Mouse (Mus musculus) intestine, embryonic 16.5 days (tissue): ENCODE results near the gene Sh3rf3. TPM values are rescaled to one million over a fixed set of nuclear protein-coding genes. Genes with fewer than 3 reads are reported as not detected.

Experiments
- ATAC-seq: fragments of 200-750 bp; cut with Nextera tagmentation; 2 replicates; pipeline ENCODE4 v1.8.0; 2017; ENCODE audit warnings: moderate TSS enrichment, moderate library complexity
- H3K27ac ChIP-seq: fragments of 300-500 bp; sonication (generic); 2 replicates; pipeline ENCODE4 v1.5.1; 2014; ENCODE audit warnings: mild to moderate bottlenecking, low read length
- H3K27me3 ChIP-seq: fragments of 300-500 bp; sonication (generic); replicated peaks from 2 replicates; pipeline ENCODE4 v1.6.1; 2014; ENCODE audit warnings: low read length, control low read depth, mixed read lengths; ENCODE audit not compliant: control insufficient read depth, insufficient read depth
- H3K36me3 ChIP-seq: fragments of 300-500 bp; sonication (generic); 2 replicates; pipeline ENCODE4 v1.6.1; 2014; ENCODE audit warnings: low read length, control low read depth; ENCODE audit not compliant: control insufficient read depth, insufficient read depth
- H3K4me1 ChIP-seq: fragments of 300-500 bp; sonication (generic); 2 replicates; pipeline ENCODE4 v1.6.1; 2014; ENCODE audit warnings: low read length, control low read depth, mixed read lengths; ENCODE audit not compliant: control insufficient read depth, insufficient read depth
- H3K4me2 ChIP-seq: fragments of 300-500 bp; sonication (generic); 2 replicates; pipeline ENCODE4 v1.6.1; 2014; ENCODE audit warnings: low read depth, low read length, control low read depth
- H3K4me3 ChIP-seq: fragments of 300-500 bp; sonication (generic); 2 replicates; pipeline ENCODE4 v1.5.1; 2014; ENCODE audit warnings: mild to moderate bottlenecking, low read length
- H3K9ac ChIP-seq: fragments of 300-500 bp; sonication (generic); 2 replicates; pipeline ENCODE4 v1.6.1; 2014; ENCODE audit warnings: low read depth, low read length
- H3K9me3 ChIP-seq: fragments of 300-500 bp; sonication (generic); 2 replicates; pipeline ENCODE4 v1.6.1; 2016; ENCODE audit warnings: low read length, control low read depth; ENCODE audit not compliant: control insufficient read depth
- WGBS: fragments of 180-500 bp; shearing (Covaris S2); extraction: QIAGEN DNeasy Blood & Tissue Kit; methylation state at CpG from one replicate; pipeline ENCODE4 v1.1.7; 2014; 5-methylcytosine and 5-hydroxymethylcytosine counted together
- polyA plus RNA-seq: library from polyadenylated mRNA; unstranded; fragments of >200 nt; fragmentation: Nextera tagmentation; extraction: Ambion mirVana; gene quantifications from 2 replicates; pipeline ENCODE4 v1.2.1, GENCODE M21; 2015

The Sh3rf3 gene
- polyA plus RNA-seq, 1 experiment from 2014 or later = 0.12 TPM

DNA sequence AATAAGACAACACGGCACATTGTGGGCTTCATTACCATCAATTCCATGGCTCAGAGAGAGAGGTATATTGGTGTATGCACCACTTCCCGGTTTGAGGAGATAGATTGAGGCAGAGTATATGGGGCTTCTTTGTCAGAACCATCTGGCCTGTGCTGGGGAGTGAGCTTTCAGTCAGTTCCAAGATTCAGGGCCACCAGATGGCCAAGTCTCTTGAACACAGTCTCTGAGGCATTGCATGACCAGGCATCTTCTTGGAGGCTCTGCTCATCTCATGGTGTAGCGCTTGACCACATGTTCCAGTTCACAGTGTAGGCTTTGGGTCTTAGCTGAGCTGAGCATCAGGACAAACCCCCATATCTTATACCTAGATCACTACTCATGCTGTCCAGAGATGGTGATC, 28.8 kb downstream of the Sh3rf3 start:
- H3K9ac ChIP-seq = no peak overlapping the region
- H3K27ac ChIP-seq = no peak overlapping the region
- no peak for ATAC-seq
- no peaks in the 10 kb centered on the region for H3K36me3 ChIP-seq
- no peaks in the 10 kb centered on the region for H3K9me3 ChIP-seq
- no peak overlapping the region for H3K4me2 ChIP-seq
- 92% methylated on average over 3 of the region's 3 CpGs for WGBS
- no peaks in the 10 kb centered on the region for H3K4me1 ChIP-seq
- no peak overlapping the region for H3K4me3 ChIP-seq
- H3K27me3 ChIP-seq = no peaks in the 10 kb centered on the region

DNA sequence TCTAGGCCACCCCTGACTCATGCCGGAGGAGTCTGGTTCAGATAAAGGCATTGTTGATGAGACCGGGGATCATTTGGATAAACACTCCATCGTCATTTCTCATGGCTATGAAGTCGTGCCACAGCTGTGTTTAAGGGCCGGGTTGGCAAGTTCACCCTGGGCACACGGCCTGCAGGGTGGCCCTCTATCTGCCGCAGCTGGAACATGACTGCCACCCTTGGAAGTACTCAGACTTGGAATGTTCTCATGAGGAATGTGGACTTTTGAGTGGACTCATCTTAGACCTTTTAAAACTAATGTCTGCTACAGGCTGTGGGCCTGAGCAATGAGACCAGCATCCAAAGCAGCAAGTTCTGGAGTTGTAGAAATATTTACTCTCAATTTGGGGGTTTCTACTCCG, 29.9 kb downstream of the Sh3rf3 start:
- H3K27me3 ChIP-seq = no peaks in the 10 kb centered on the region
- WGBS = 75% methylated on average over 8 of the region's 8 CpGs
- ATAC-seq = no peak
- no peaks in the 10 kb centered on the region for H3K9me3 ChIP-seq
- no peak overlapping the region for H3K4me2 ChIP-seq
- no peaks in the 10 kb centered on the region for H3K36me3 ChIP-seq
- no peak overlapping the region for H3K9ac ChIP-seq
- H3K4me1 ChIP-seq = no peaks in the 10 kb centered on the region
- H3K27ac ChIP-seq = no peak overlapping the region
- H3K4me3 ChIP-seq = no peak overlapping the region

DNA sequence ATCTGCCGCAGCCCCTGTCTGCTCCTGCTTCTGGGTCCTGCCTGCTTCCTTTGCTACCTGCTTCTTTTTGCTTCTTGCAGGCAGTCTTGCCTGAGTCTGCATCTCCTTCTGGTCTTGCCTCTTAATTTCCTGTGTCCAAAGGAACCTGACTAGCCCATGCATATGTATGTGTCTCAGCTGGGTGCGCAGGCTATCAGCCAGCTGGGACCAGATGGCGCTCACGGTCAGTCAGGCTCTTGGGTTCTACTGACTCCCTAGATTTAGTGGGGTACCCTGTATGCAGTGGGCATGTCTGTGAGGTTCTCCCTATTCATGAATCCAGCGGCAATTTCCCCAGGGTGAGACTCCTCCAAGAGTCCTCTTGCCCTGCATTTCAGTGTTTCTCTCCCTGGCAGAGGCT, 35.0 kb downstream of the Sh3rf3 start:
- Histone ChIP-seq H3K27ac (no peak overlapping the region), H3K27me3 (no peaks in the 10 kb centered on the region), H3K9ac (no peak overlapping the region), H3K4me2 (no peak overlapping the region), H3K4me3 (no peak overlapping the region), H3K36me3 (no peaks in the 10 kb centered on the region), H3K9me3 (no peaks in the 10 kb centered on the region), H3K4me1 (no peaks in the 10 kb centered on the region)
- 67% methylated on average over 5 of the region's 5 CpGs for WGBS
- no peak for ATAC-seq

DNA sequence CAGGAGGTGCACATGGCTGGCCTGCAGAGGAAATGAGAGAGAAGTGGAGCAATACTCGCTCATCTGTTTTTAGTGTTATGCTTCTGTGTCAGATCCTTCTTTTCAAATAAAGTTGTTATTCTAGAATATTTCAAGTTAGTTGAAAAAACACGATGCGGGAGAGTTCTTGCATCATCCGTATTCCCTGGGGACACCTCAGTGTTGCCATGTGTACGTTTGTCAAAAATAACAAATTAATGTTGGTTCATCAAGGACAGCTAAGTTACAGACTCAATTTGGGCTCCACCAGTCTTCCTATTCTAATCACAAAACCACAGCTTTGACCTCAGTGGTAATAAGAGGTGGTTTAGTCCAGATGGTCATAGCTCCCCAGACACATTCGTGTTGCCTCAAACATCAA, 35.4 kb downstream of the Sh3rf3 start:
- Histone ChIP-seq H3K9ac (no peak overlapping the region), H3K4me3 (no peak overlapping the region), H3K9me3 (no peaks in the 10 kb centered on the region), H3K36me3 (no peaks in the 10 kb centered on the region), H3K27ac (no peak overlapping the region), H3K27me3 (no peaks in the 10 kb centered on the region), H3K4me1 (no peaks in the 10 kb centered on the region), H3K4me2 (no peak overlapping the region)
- ATAC-seq = no peak
- WGBS = 81% methylated on average over 6 of the region's 6 CpGs

DNA sequence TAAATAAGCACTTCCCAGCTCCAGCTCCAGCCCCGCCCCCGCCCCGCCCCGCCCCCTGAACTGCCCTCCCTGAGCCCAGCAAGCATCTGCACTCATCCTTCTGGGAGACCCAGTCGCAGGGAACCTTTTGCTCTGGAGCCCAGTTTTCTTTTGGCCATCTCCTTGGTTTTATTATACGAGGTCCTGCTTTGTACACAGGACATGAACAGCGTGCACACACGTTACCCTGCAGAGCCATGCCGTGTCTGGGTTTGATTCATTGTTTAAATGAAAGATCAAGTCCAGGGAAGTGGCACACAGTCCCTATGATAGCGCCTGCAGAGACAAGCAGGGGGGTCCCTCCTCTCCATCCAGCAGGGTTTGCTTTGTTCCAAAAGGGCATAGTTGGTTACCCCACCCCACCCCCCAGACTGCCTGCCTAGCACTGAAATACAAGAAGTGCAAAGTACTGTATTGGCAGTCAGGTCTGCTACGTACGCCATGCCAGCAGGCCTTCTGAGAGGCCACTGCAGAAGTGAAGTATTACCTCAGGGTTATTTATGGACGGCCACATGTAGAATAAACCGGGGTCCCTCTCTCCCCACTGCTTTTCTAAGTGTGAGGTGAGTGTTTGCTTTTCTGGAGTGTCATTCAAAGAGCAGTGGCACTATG, 41.5 kb downstream of the Sh3rf3 start:
- Histone ChIP-seq H3K4me1 (no peaks in the 10 kb centered on the region), H3K36me3 (no peaks in the 10 kb centered on the region), H3K4me2 (no peak overlapping the region), H3K27ac (no peak overlapping the region), H3K4me3 (no peak overlapping the region), H3K9me3 (no peaks in the 10 kb centered on the region), H3K9ac (no peak overlapping the region), H3K27me3 (no peaks in the 10 kb centered on the region)
- 8% methylated on average over 14 of the region's 14 CpGs for WGBS
- ATAC-seq = no peak

DNA sequence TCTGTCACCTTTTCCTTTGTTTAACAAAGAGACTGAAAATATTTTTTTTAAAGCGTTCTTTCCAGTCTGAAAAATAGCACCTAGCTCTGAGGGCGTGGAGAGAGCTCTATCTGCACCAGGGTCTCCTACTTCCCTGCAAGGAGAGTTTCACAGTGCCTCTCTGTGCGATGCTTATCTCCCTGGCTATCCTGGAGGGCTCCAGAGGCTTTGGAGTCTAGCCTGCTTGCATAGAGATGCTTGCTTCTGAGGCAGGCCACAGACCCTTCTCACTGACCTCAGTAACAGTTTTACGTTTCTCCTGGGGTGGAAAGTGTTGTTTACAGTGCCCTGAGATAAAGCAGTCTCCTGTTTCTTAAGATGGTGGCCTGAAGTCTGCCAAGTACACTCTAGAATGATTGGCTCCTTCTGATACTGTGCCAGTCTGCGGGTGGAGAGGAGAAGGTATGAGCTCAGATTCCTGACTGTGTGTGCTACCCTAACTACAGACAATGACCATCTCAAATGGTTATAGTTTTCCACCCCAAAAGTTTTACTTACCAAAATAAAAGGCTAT, 42.1 kb downstream of the Sh3rf3 start:
- no peak for ATAC-seq
- H3K4me1 ChIP-seq = no peaks in the 10 kb centered on the region
- WGBS = 39% methylated on average over 5 of the region's 5 CpGs
- no peak overlapping the region for H3K27ac ChIP-seq
- no peaks in the 10 kb centered on the region for H3K27me3 ChIP-seq
- H3K36me3 ChIP-seq = no peaks in the 10 kb centered on the region
- H3K4me2 ChIP-seq = no peak overlapping the region
- H3K9ac ChIP-seq = no peak overlapping the region
- H3K9me3 ChIP-seq = no peaks in the 10 kb centered on the region
- H3K4me3 ChIP-seq = no peak overlapping the region

DNA sequence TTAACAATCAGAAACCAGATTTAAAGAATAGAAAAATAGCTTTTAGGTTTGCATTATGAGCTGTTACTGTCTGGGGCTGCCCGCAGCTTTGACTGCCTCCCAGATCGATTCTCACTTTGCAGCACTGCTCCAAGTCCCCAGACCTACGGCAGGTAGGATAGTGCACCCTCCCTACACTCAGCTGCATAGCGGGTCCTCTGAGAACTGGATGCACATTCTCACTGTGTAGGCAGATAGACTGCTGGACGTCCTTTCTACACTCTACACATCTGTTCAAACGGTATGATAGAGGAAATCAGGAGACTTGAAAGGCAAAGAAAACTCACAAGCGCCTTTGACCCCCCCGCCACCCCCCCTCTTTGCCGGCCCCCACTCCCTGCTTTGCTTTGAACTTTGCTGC, 42.7 kb downstream of the Sh3rf3 start:
- Histone ChIP-seq H3K4me1 (no peaks in the 10 kb centered on the region), H3K36me3 (no peaks in the 10 kb centered on the region), H3K4me3 (no peak overlapping the region), H3K9me3 (no peaks in the 10 kb centered on the region), H3K9ac (no peak overlapping the region), H3K4me2 (no peak overlapping the region), H3K27me3 (no peaks in the 10 kb centered on the region), H3K27ac (no peak overlapping the region)
- no peak for ATAC-seq
- WGBS = 63% methylated on average over 9 of the region's 9 CpGs

DNA sequence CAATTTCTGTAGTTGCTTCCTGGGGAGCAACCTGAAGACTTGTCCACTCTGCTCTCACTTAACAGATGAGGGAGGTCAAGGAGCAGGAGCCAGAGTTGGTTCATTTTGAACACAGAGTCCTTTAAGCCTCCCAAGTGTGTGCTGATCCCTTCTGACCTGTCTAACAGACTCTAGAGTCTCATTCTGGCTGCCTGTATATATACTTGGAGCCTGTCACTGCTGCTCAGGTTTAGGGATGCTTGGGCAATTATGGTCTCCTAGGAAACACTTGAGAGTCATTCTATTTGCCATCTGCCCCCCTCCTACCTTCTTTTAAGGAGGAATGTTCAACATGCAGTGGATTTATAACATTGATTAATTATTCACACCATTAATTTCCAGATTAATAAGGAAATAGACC, 43.6 kb downstream of the Sh3rf3 start:
- Histone ChIP-seq H3K4me2 (no peak overlapping the region), H3K9me3 (no peaks in the 10 kb centered on the region)
- ATAC-seq = no peak

DNA sequence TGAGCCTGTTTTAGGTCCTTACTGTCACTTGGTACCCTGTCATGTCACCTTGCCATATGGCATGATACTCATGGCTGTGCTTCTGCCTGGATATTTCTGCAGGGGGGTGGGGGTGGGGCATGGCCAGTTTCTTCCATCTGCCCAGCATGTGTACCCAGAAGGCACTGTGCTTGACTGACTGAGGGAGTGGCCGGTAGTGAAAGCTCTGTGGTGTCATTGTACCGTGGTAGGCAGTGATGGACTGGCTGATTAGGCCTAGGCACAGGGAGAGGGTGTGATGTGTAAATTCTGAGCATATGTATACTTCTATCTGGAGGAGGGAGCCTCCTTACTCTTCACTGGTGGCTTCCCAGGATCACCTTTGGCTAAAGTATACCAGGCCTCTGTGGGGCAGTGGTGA, 51.6 kb downstream of the Sh3rf3 start:
- H3K27ac ChIP-seq = no peak overlapping the region
- no peaks in the 10 kb centered on the region for H3K9me3 ChIP-seq
- H3K36me3 ChIP-seq = no peaks in the 10 kb centered on the region
- H3K9ac ChIP-seq = no peak overlapping the region
- no peaks in the 10 kb centered on the region for H3K4me1 ChIP-seq
- ATAC-seq = no peak
- H3K4me2 ChIP-seq = no peak overlapping the region
- no peaks in the 10 kb centered on the region for H3K27me3 ChIP-seq
- H3K4me3 ChIP-seq = no peak overlapping the region
- 68% methylated on average over 2 of the region's 2 CpGs for WGBS

More for the DNA sequence above, 43.6 kb downstream of the Sh3rf3 start:
- no peaks in the 10 kb centered on the region for H3K36me3 ChIP-seq
- H3K9ac ChIP-seq = no peak overlapping the region
- no peaks in the 10 kb centered on the region for H3K27me3 ChIP-seq
- no peak overlapping the region for H3K4me3 ChIP-seq
- no peak overlapping the region for H3K27ac ChIP-seq
- H3K4me1 ChIP-seq = no peaks in the 10 kb centered on the region

DNA sequence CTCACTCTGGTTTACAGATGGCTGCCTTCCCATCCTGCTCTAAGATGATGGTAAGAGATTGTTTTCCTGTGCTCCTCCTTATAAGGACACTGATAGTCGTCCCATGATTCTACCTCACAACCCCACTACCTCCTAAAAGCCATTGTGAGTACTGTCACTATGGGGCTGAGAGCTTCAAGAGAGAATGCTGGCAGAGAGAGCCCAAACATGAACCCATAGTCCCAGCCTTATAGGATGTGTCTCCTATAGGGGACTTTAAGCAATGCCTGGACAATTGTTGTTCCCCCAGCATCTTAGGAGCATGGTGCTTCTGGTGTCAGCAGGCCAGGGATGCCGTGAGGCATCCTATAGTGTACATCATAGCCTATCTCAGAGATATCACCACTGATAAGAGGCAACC, 54.4 kb downstream of the Sh3rf3 start:
- WGBS = 76% methylated on average over 2 of the region's 2 CpGs
- no peaks in the 10 kb centered on the region for H3K36me3 ChIP-seq
- no peak overlapping the region for H3K9ac ChIP-seq
- no peak overlapping the region for H3K4me3 ChIP-seq
- no peak for ATAC-seq
- H3K4me1 ChIP-seq = no peaks in the 10 kb centered on the region
- no peak overlapping the region for H3K4me2 ChIP-seq
- no peak overlapping the region for H3K27ac ChIP-seq
- no peaks in the 10 kb centered on the region for H3K27me3 ChIP-seq
- H3K9me3 ChIP-seq = no peaks in the 10 kb centered on the region
